Mouse (Mus musculus) stomach, postnatal 0 days (tissue): ENCODE measurements around the gene Gm9970.

Experiments used
- CTCF ChIP-seq: IDR thresholded peaks from 2 replicates; pipeline ENCODE4 v1.5.1; 2016; ENCODE audit warnings: antibody characterized with exemption, low read depth, mild to moderate bottlenecking, moderate library complexity
- EP300 ChIP-seq: optimal IDR thresholded peaks from 2 replicates; pipeline ENCODE3; 2016; ENCODE audit warnings: antibody characterized with exemption

DNA sequence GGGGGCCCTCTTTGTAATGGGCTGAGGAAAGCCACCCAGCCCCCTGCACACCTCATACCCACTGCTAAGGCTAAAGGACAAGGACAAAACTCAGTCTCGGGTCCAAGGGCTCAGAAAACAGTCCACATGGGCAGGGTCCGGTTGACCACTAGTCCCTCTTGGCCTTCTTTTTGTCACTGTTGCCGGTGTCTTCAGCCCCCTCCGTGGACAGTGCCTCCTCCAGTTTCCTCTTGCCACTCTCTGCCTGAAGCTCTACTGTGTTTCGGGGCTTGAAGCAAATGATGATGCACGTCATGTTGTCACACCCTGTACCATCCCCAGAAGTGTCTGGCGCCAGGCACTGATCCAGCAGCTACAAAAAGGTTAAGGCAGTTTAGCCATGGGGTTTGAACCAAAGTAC lies 38.1 kb downstream of the Gm9970 start:
- no peak for TF ChIP-seq EP300
- no peak for TF ChIP-seq CTCF
